Mouse (Mus musculus) heart, postnatal 4 days (tissue): ENCODE measurements around the gene Akap2. TPM values are rescaled to one million over a fixed set of nuclear protein-coding genes. Genes with fewer than 3 reads are reported as not detected.

ENCODE experiments used
- DNase-seq: peaks from one replicate; pipeline ENCODE4 v3.0.0; 2021
- total RNA-seq, 2 experiments: library from RNA; stranded (reverse); gene quantifications; 2 replicates each; pipeline ENCODE4 v1.2.3; 2021

Gene Akap2
- total RNA-seq, 2 experiments from 2014 or later: 160 TPM

GRCm38 (mm10) chr4:57834141-57834540, 116.7 kb downstream of the Akap2 start:
- DNase-seq: no peak

DNA sequence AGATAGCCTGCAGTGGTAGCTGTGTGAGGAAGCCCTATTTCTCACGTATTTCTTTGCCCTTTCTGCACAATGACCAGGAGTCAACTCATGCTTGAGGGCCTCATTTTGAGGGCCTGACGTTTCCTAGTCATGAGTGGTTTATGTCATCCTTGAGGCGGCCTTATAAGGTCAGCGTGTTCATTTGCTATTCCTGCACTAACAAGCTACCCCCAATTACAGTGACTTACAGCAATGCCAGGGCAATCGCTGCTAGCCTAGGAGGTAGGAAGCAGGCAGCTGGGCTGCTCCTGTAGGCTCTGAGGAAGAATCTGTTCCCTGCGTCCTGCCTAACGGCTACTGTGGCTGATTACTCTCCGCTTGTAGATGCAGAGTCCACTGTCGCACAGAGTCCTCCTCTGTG, 119.6 kb downstream of the Akap2 start:
- DNase-seq: no peak

GRCm38 (mm10) chr4:57839343-57839742, 121.9 kb downstream of the Akap2 start:
- DNase-seq: peak; percentile 8

DNA sequence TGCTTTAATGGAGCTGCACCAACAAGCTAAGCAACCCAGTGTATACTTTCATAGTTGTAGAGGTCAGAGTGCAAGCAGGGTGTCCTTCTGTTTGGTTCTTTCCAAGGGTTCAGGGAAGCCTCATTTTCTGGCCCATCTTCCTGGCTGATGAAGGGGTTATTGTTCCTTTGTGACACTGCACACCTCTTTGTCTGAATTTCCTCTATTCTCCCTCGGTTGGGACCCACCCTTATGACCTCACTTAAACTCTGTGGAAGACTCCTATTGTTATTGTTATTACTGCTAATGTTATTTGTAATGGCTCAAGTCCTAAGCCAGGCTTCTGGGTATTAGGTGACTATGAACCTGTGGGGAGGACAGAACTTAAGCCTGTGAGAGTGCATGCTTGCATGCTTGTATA, 124.5 kb downstream of the Akap2 start:
- DNase-seq: peak; percentile 9

DNA sequence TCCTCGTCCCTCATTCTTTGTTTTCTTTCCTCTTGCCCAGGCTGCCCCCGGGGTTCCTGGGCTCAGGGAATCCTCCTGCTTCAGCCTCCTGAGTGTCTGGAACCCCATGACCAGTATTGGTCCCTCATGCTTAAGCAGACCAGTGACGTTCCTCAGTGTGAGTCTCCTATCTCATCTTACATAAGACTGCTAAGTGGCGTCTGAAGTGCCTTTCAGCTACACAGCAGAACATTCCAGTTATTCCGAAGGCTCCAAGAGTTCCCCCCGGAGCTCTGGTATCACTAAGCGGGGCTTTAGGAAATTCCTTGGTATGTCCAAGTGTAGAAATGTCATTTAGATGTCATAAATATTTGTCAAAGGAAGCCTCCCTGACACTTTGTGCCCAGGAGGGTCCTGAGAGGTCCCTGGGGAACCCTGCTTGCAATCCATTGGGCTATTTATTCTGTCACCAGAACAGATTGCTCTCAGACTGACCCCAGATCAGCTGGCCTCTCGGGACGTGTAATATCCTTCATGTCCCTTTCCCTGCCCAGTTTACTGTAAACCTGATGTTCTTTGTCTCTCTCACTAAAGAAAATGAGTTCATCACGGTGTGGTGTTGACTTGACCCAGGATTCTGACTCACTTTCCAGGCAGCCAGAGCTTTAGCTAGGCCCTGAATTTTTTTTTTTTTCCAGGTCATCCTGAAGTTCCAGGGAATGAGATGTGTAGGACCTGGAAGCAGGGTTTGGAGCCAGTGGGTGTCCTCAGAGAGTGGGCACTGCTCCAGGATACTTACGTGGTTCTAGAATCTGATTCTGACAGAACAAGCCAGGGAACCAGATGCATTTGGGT, 125.2 kb downstream of the Akap2 start:
- DNase-seq: peak; percentile 30

- DNase-seq: peak; percentile 91
Observed at GRCm38 (mm10) chr4:57845031-57845431, 127.6 kb downstream of the Akap2 start.

DNA sequence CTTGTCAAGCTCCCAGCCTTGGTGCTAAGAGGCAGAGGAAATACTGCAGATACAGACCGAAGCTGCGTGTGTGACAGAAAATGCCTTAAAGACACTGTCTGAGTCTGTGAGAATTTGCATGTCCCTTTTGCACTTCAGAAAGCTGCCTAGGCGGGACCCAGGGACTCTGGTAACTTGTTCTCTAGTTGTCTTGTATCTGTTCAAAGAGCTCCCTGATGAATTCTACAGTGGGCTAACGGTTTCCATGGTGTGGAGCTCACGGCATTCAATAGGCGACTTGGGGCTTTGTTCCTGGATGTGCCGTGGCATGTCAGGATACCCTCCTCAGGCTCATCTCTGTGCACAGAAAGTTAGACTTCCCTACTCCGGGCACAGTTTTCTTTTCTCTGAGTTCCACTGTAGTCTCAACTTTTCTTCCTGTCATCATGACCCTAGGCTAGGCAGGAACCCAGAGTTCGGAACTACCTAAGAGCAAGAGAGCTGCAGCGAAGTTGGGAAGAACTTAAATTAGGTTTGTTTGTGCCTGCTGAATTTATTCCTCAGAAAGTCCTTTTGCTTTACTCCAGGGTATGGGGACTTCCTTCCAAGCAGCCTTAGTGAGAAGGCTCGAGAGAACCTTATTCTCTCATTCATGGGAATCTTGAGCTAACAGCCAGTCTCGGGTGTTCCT, 128.2 kb downstream of the Akap2 start:
- DNase-seq: no peak

DNA sequence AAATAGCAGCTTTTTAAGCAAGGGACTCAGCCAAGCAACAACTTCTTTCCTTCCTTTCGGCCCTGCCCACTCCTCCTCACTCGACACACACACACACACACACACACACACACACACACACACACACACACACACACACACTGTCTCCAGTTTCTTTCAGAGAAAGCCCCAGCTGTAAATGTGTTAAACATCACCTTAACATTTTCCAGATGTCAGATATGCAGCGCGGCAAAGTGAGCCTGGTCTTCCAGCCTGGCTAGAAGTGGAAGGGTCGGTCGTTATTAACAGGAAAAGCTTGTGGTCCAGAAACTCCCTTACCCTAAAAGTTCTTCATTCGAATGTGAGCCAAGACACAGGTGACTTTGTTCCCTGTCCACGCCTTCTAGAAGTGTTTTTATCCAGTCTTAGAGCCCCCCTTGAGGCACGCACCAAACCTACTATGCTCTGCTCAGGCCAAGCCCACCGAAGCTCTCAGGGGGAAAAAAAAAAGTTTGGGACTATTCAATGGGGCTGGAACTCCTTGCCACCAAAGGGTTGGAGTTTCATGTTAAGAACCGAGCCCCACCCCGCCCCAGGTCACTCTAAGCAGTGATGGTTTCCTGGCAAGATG, 129.0 kb downstream of the Akap2 start:
- no peak for DNase-seq

DNA sequence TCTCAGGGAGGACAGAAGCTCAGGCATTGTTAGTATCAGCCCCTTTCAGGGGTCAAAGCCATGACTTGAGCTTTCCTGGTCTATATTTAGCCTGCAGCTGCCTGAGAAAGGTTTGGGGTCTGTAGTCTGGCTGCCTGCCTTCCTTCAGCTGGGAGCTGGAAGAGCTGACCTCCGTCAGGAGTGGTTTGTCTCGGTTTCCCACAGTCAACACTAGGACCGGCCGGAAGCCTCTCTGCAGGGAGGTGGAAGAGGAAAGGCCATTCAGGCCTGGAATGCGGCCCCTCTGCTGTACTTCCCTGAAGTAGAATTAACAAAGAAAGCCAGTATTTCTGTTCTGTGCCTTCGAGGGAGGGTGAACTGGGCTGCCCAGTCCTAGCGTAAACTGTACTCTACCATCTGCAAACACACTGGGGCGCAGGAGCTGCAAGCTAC, 129.6 kb downstream of the Akap2 start:
- DNase-seq: peak; percentile 71

- DNase-seq: no peak
Observed at GRCm38 (mm10) chr4:57847676-57848075, 130.2 kb downstream of the Akap2 start.

DNA sequence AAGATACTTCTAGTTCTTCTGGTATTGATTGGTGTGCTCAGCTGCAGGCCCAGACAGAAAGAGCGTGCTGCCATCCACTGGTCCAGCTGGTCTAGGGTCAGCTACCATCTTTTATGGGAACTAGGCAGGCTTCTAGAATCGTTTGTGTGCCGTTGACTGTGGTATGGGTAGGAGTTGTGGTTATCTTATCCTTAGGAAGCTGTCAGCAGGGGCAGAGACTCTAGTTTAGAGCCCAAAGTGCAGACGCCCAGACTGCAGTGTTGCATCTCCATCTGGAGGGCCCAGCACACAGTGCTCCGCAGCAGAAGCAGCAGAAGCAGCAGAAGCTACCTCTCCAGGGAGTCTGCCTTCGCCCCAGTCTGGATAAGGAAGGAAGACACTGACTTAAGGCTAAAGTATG, 132.0 kb downstream of the Akap2 start:
- no peak for DNase-seq

DNA sequence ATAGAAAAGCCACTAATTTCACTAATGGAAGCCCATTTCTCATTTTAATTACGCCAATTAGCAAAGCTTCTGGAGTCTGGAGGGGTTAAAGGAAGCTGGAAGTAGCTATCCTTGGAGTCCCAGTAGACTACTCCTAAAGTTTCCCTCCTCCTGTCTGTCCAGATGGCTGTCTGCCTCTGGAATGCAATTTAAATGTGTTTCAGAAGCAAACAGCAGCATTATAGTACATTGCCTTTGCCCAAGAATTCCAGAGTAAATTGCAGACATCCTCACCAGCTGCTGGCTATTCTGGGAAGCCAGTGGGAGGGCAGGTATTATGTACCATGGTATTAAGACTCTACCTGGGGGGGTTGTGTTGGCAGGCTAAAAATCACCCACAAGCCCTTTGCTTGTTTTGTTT, 134.3 kb downstream of the Akap2 start:
- DNase-seq: no peak

DNA sequence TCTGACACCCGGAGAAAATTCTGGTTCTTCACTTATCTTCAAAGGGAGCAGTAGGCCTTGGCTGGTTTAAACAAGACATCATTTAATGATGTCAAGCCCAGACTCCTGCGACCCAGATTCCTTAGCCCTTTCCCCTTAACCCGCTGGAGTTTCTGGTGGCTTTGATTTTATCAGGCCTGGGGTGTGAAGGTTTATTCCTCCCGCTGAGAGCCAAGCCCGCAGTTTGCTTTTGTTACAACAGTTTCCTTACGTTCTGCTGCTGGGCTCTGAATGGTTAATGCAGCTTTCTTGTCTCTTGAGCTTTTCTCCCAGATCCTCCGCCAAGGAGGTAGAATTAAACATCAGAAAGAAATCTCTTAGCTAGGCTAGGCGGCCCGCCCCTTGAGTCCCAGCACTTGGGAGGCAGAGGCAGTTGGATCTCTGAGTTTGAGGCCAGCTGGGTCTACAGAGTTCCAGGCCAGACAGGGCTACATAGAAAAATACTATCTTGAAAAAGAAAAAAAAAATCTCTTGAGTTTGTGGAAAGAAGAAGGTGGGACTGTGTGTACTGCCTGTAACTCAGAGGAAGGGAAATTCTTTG, 135.1 kb downstream of the Akap2 start:
- DNase-seq: no peak

- DNase-seq: no peak
Observed at GRCm38 (mm10) chr4:57854181-57854580, 136.7 kb downstream of the Akap2 start.

DNA sequence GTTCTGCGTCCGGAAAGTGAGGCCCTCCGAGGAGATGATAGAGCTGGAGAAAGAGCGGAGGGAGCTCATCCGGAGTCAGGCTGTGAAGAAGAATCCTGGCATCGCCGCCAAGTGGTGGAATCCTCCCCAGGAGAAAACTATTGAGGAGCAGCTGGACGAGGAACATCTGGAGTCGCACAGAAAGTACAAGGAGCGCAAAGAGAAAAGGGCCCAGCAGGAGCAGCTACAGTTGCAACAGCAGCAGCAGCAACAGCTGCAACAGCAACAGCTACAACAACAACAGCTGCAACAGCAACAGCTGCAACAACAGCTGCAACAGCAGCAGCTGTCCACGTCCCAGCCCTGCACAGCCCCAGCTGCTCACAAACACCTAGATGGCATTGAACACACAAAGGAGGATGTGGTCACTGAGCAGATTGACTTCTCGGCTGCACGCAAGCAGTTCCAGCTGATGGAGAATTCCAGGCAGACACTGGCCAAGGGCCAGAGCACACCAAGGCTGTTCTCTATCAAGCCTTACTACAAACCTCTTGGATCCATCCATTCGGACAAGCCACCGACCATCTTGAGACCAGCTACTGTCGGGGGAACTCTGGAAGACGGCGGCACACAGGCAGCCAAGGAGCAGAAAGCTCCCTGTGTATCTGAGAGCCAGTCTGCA, 138.0 kb downstream of the Akap2 start:
- DNase-seq: peak; percentile 55

DNA sequence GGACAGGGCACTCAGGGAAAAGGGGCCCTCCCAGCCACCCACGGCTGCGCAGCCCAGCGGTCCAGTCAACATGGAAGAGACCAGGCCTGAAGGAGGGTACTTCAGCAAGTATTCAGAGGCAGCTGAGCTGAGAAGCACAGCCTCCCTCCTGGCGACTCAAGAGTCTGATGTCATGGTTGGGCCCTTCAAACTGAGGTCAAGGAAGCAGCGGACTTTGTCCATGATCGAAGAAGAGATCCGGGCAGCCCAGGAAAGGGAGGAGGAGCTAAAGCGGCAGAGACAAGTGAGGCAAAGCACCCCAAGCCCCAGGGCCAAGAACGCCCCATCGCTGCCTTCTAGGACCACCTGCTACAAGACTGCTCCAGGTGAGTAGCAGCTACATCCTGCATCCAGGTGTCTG, 139.2 kb downstream of the Akap2 start:
- DNase-seq: no peak

DNA sequence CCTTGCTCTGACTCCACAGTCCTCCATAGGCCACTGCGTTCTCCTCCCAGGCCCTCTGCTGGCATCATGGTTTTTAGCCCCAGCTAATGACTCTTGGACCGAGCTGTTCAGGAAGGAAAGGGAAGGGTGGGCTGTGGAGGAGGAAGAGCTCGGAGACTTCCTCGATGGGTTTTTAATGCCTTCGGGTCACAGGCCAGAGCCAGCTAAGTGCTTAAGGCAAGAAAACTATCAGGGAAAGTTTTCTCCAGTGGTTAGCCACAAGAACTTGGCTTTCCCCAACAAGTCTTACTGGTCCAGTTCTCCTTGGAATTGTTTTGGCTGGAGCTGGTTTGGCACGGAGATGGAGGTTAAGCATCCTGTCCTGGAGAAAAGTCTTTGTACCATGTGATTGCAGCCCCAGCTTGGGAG, 142.8 kb downstream of the Akap2 start:
- DNase-seq: peak; percentile 39

- DNase-seq: no peak
Observed at GRCm38 (mm10) chr4:57861166-57861565, 143.7 kb downstream of the Akap2 start.

- no peak for DNase-seq
Observed at GRCm38 (mm10) chr4:57861856-57862255, 144.4 kb downstream of the Akap2 start.

GRCm38 (mm10) chr4:57862269-57862986, 145.0 kb downstream of the Akap2 start:
- DNase-seq: no peak

- peak; percentile 49 for DNase-seq
Observed at GRCm38 (mm10) chr4:57866088-57866487, 148.6 kb downstream of the Akap2 start.

DNA sequence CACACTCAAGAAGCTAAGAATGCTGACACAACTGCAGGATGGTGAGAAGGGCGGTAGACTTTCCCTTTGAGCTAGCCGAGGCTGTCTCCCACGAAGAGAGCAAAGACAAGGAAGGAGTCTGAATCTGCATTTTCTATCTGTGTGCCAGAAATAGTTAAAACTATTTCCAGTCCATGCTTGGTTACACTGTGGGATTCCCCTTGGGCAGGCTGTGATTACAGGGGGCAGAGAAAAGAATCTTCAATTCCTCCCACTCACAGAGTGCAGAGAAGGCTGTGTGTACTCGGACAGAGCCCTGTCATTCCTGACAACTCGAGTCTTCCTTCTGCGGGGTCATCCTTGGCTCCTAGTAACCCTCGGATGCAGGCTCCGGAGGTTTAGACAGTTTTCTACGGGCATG, 149.5 kb downstream of the Akap2 start:
- no peak for DNase-seq
